35 mouse cellular contexts compared by ENCODE assay signal in genomic region chr16:59073520-59073919, GRCm38 (mm10). TPM values are rescaled to one million over a fixed set of nuclear protein-coding genes. Genes with fewer than 3 reads are reported as not detected.
"Had no signal": no experiment of that assay in that cellular context is flagged by ENCODE, and none has a peak within 500 bp of the region (broad histone marks: within the 10 kb centered on the region; RNA-seq: fewer than 3 reads in every experiment).

No protein-coding gene starts in this region.

- DNase-seq: cerebellum, adult 2 months; cerebellum, adult 8-10 months; cerebellum, adult 9-10 months; cerebellum, adult 9-11 months; cerebellum, postnatal 10 days; cerebellum, postnatal 14 days; cerebellum, postnatal 25 days; cerebellum, postnatal 36 days; embryo, embryonic 11 days; forebrain, postnatal 0 days; gastrocnemius, adult 2 months; gastrocnemius, postnatal 10 days; gastrocnemius, postnatal 14 days; gastrocnemius, postnatal 25 days; gastrocnemius, postnatal 36 days; heart, adult 11 months; heart, adult 18-20 months; heart, adult 2 months had no signal

- H3K4me1 ChIP-seq: embryonic facial prominence, embryonic 10.5 days; embryonic facial prominence, embryonic 12.5 days; embryonic facial prominence, embryonic 13.5 days; embryonic facial prominence, embryonic 15.5 days; forebrain, embryonic 10.5 days; forebrain, embryonic 12.5 days; forebrain, embryonic 13.5 days; forebrain, embryonic 15.5 days had no signal

- H3K27ac ChIP-seq: embryonic facial prominence, embryonic 10.5 days; embryonic facial prominence, embryonic 12.5 days; embryonic facial prominence, embryonic 13.5 days; embryonic facial prominence, embryonic 15.5 days; forebrain, embryonic 10.5 days; forebrain, embryonic 12.5 days; forebrain, embryonic 13.5 days; forebrain, embryonic 15.5 days; gastrocnemius, adult 2 months; heart, adult 2 months had no signal

- H3K9ac ChIP-seq: embryonic facial prominence, embryonic 12.5 days; embryonic facial prominence, embryonic 13.5 days; embryonic facial prominence, embryonic 15.5 days; forebrain, embryonic 12.5 days; forebrain, embryonic 13.5 days; forebrain, embryonic 15.5 days; forebrain, postnatal 0 days had no signal

- H3K4me3 ChIP-seq: embryonic facial prominence, embryonic 10.5 days; embryonic facial prominence, embryonic 12.5 days; embryonic facial prominence, embryonic 13.5 days; embryonic facial prominence, embryonic 15.5 days; erythroblast, embryonic 14.5 days; forebrain, embryonic 10.5 days; forebrain, embryonic 12.5 days; forebrain, embryonic 13.5 days; forebrain, embryonic 15.5 days; gastrocnemius, adult 2 months; heart, adult 2 months had no signal

- H3K27me3 ChIP-seq: embryonic facial prominence, embryonic 12.5 days; embryonic facial prominence, embryonic 13.5 days; embryonic facial prominence, embryonic 15.5 days; forebrain, embryonic 12.5 days; forebrain, embryonic 13.5 days; forebrain, embryonic 15.5 days had no signal

- H3K9me3 ChIP-seq: embryonic facial prominence, embryonic 10.5 days; embryonic facial prominence, embryonic 12.5 days; embryonic facial prominence, embryonic 13.5 days; embryonic facial prominence, embryonic 15.5 days; forebrain, embryonic 10.5 days; forebrain, embryonic 12.5 days; forebrain, embryonic 13.5 days; forebrain, embryonic 15.5 days had no signal

- H3K36me3 ChIP-seq: embryonic facial prominence, embryonic 10.5 days; embryonic facial prominence, embryonic 12.5 days; embryonic facial prominence, embryonic 13.5 days; embryonic facial prominence, embryonic 15.5 days; forebrain, embryonic 10.5 days; forebrain, embryonic 12.5 days; forebrain, embryonic 15.5 days had no signal

- ATAC-seq: forebrain, embryonic 13.5 days; forebrain, embryonic 14.5 days; forebrain, embryonic 15.5 days; forebrain, embryonic 16.5 days; forebrain, postnatal 0 days had no signal

- H3K4me2 ChIP-seq: embryonic facial prominence, embryonic 12.5 days; embryonic facial prominence, embryonic 13.5 days; embryonic facial prominence, embryonic 15.5 days; forebrain, embryonic 12.5 days; forebrain, embryonic 13.5 days; forebrain, embryonic 15.5 days had no signal

RNA-seq across cellular contexts. Expression of gene Olfr190, which starts 4.3 kb away (rescaled TPM):
- polyA plus RNA-seq: cerebellum, adult 2 months; cortical plate, adult 2 months; embryonic facial prominence, embryonic 10.5 days; embryonic facial prominence, embryonic 11.5 days; embryonic facial prominence, embryonic 12.5 days; embryonic facial prominence, embryonic 13.5 days; embryonic facial prominence, embryonic 14.5 days; embryonic facial prominence, embryonic 15.5 days; erythroblast, embryonic 14.5 days; forebrain, embryonic 10.5 days; forebrain, embryonic 11.5 days; forebrain, embryonic 12.5 days; forebrain, embryonic 13.5 days; forebrain, embryonic 14.5 days; forebrain, embryonic 15.5 days; forebrain, embryonic 16.5 days; forebrain, postnatal 0 days; frontal cortex, adult 2 months; gonadal fat pad, adult 2 months; heart, adult 2 months had no signal

RNA-seq across cellular contexts. Expression of gene Olfr191, which starts 16.1 kb away (rescaled TPM):
- polyA plus RNA-seq: cerebellum, adult 2 months; cortical plate, adult 2 months; embryonic facial prominence, embryonic 10.5 days; embryonic facial prominence, embryonic 11.5 days; embryonic facial prominence, embryonic 12.5 days; embryonic facial prominence, embryonic 13.5 days; embryonic facial prominence, embryonic 14.5 days; embryonic facial prominence, embryonic 15.5 days; erythroblast, embryonic 14.5 days; forebrain, embryonic 10.5 days; forebrain, embryonic 11.5 days; forebrain, embryonic 12.5 days; forebrain, embryonic 13.5 days; forebrain, embryonic 14.5 days; forebrain, embryonic 15.5 days; forebrain, embryonic 16.5 days; forebrain, postnatal 0 days; frontal cortex, adult 2 months; gonadal fat pad, adult 2 months; heart, adult 2 months had no signal

RNA-seq across cellular contexts. Expression of gene Olfr187, which starts 34.0 kb away (rescaled TPM):
- polyA plus RNA-seq: cerebellum, adult 2 months; cortical plate, adult 2 months; embryonic facial prominence, embryonic 10.5 days; embryonic facial prominence, embryonic 11.5 days; embryonic facial prominence, embryonic 12.5 days; embryonic facial prominence, embryonic 13.5 days; embryonic facial prominence, embryonic 14.5 days; embryonic facial prominence, embryonic 15.5 days; erythroblast, embryonic 14.5 days; forebrain, embryonic 10.5 days; forebrain, embryonic 11.5 days; forebrain, embryonic 12.5 days; forebrain, embryonic 13.5 days; forebrain, embryonic 14.5 days; forebrain, embryonic 15.5 days; forebrain, embryonic 16.5 days; forebrain, postnatal 0 days; frontal cortex, adult 2 months; gonadal fat pad, adult 2 months; heart, adult 2 months had no signal

RNA-seq across cellular contexts. Expression of gene Olfr193, which starts 38.2 kb away (rescaled TPM):
- polyA plus RNA-seq: cerebellum, adult 2 months; cortical plate, adult 2 months; embryonic facial prominence, embryonic 10.5 days; embryonic facial prominence, embryonic 11.5 days; embryonic facial prominence, embryonic 12.5 days; embryonic facial prominence, embryonic 13.5 days; embryonic facial prominence, embryonic 14.5 days; embryonic facial prominence, embryonic 15.5 days; erythroblast, embryonic 14.5 days; forebrain, embryonic 10.5 days; forebrain, embryonic 11.5 days; forebrain, embryonic 12.5 days; forebrain, embryonic 13.5 days; forebrain, embryonic 14.5 days; forebrain, embryonic 15.5 days; forebrain, embryonic 16.5 days; forebrain, postnatal 0 days; frontal cortex, adult 2 months; gonadal fat pad, adult 2 months; heart, adult 2 months had no signal

RNA-seq across cellular contexts. Expression of gene Olfr186, which starts 43.4 kb away (rescaled TPM):
- polyA plus RNA-seq: cerebellum, adult 2 months; cortical plate, adult 2 months; embryonic facial prominence, embryonic 10.5 days; embryonic facial prominence, embryonic 11.5 days; embryonic facial prominence, embryonic 12.5 days; embryonic facial prominence, embryonic 13.5 days; embryonic facial prominence, embryonic 14.5 days; forebrain, embryonic 10.5 days; forebrain, embryonic 11.5 days; forebrain, embryonic 12.5 days; forebrain, embryonic 13.5 days; forebrain, embryonic 14.5 days; forebrain, embryonic 15.5 days; forebrain, embryonic 16.5 days; forebrain, postnatal 0 days; gonadal fat pad, adult 2 months; heart, adult 2 months had no signal
